Mouse (Mus musculus) heart, embryonic 11.5 days (tissue): ENCODE data around the gene Fnbp1. TPM values are rescaled to one million over a fixed set of nuclear protein-coding genes. Genes with fewer than 3 reads are reported as not detected.
"Not testable (repeated sequence)": the region's sequence is repeated elsewhere in the genome, so short reads cannot be mapped to it uniquely, and the experiment has no call there.

ENCODE experiments used
- ATAC-seq: fragments of 200-750 bp; cut with Nextera tagmentation; replicated peaks from 2 replicates; pipeline ENCODE4 v1.8.0; 2017; ENCODE audit warnings: moderate library complexity; ENCODE audit not compliant: insufficient number of reproducible peaks, low FRiP score, low TSS enrichment
- H3K27ac ChIP-seq: fragments of 300-500 bp; sonication (generic); 2 replicates; pipeline ENCODE4 v1.5.1; 2014; ENCODE audit warnings: mild to moderate bottlenecking, low read depth, low read length
- H3K27me3 ChIP-seq: fragments of 300-500 bp; sonication (generic); 2 replicates; pipeline ENCODE4 v1.6.1; 2014; ENCODE audit warnings: mild to moderate bottlenecking, low read length, mixed read lengths; ENCODE audit not compliant: control insufficient read depth, insufficient read depth
- H3K36me3 ChIP-seq: fragments of 300-500 bp; sonication (generic); 2 replicates; pipeline ENCODE4 v1.6.1; 2014; ENCODE audit warnings: mild to moderate bottlenecking, low read length, moderate library complexity, mixed read lengths; ENCODE audit not compliant: control insufficient read depth, insufficient read depth
- H3K4me1 ChIP-seq: fragments of 300-500 bp; sonication (generic); 2 replicates; pipeline ENCODE4 v1.6.1; 2014; ENCODE audit warnings: low read length; ENCODE audit not compliant: control insufficient read depth, insufficient read depth
- H3K4me2 ChIP-seq: fragments of 300-500 bp; sonication (generic); 2 replicates; pipeline ENCODE4 v1.6.1; 2014; ENCODE audit warnings: mild to moderate bottlenecking, moderate library complexity
- H3K4me3 ChIP-seq: fragments of 300-500 bp; sonication (generic); 2 replicates; pipeline ENCODE4 v1.5.1; 2014; ENCODE audit warnings: low read depth, low read length
- H3K9ac ChIP-seq: fragments of 300-500 bp; sonication (generic); 2 replicates; pipeline ENCODE4 v1.6.1; 2014; ENCODE audit warnings: mild to moderate bottlenecking, low read depth, low read length, moderate library complexity
- H3K9me3 ChIP-seq: fragments of 300-500 bp; sonication (generic); replicated peaks from 2 replicates; pipeline ENCODE4 v1.6.1; 2016; ENCODE audit warnings: low read length; ENCODE audit not compliant: control insufficient read depth
- WGBS: fragments of 180-500 bp; shearing (Covaris S2); extraction: QIAGEN DNeasy Blood & Tissue Kit; methylation state at CpG from one replicate; pipeline ENCODE4 v1.1.7; 2014; ENCODE audit not compliant: insufficient replicate concordance; 5-methylcytosine and 5-hydroxymethylcytosine counted together
- polyA plus RNA-seq: library from polyadenylated mRNA; unstranded; fragments of >200 nt; fragmentation: Nextera tagmentation; extraction: Ambion mirVana; gene quantifications from 2 replicates; pipeline ENCODE4 v1.2.1, GENCODE M21; 2014

Gene Fnbp1
- 19.5 and 20.4 TPM in 2 replicates for polyA plus RNA-seq

GRCm38 (mm10) chr2:31141867-31142454 is at the start of gene Fnbp1:
Fnbp1 (minus strand) TSS chr2:31142008.
- no peaks in the 10 kb centered on the region for H3K9me3 ChIP-seq
- H3K9ac ChIP-seq, result peak within 1 kb of the TSS; percentile 94
- peaks cover 28% of the 10 kb centered on the region for H3K4me1 ChIP-seq
- H3K27me3 ChIP-seq, result no peaks in the 10 kb centered on the region
- peak; percentile 81 for ATAC-seq
- WGBS, result under 1% methylated on average over 59 of the region's 59 CpGs
- peak within 1 kb of the TSS; percentile 89 for H3K4me3 ChIP-seq
- H3K27ac ChIP-seq, result peak within 1 kb of the TSS; percentile 88
- peak within 1 kb of the TSS; percentile 95 for H3K4me2 ChIP-seq
- H3K36me3 ChIP-seq, result no peaks in the 10 kb centered on the region; the same call in 1 of the 2 replicates

GRCm38 (mm10) chr2:31189654-31190053 is 47.8 kb upstream of the Fnbp1 start:
- Histone ChIP-seq H3K4me2 (no peak overlapping the region), H3K27me3 (no peaks in the 10 kb centered on the region), H3K4me3 (no peak overlapping the region), H3K9me3 (no peaks in the 10 kb centered on the region), H3K27ac (peak overlapping the region; percentile 91), H3K4me1 (peaks cover 8% of the 10 kb centered on the region), H3K36me3 (peaks cover 35% of the 10 kb centered on the region), H3K9ac (no peak overlapping the region)
- 74% methylated on average over 3 of the region's 3 CpGs for WGBS
- ATAC-seq, result no peak

GRCm38 (mm10) chr2:31188691-31189090 is 46.9 kb upstream of the Fnbp1 start:
- WGBS, result 83% methylated on average over 1 of the region's 1 CpGs
- Histone ChIP-seq H3K27ac (no peak overlapping the region), H3K36me3 (peaks cover 42% of the 10 kb centered on the region)

GRCm38 (mm10) chr2:31183830-31184229 is 42.0 kb upstream of the Fnbp1 start:
- Histone ChIP-seq H3K36me3 (peaks cover 36% of the 10 kb centered on the region), H3K9ac (no peak overlapping the region), H3K4me3 (no peak overlapping the region), H3K27me3 (no peaks in the 10 kb centered on the region), H3K4me2 (no peak overlapping the region), H3K4me1 (no peaks in the 10 kb centered on the region), H3K9me3 (no peaks in the 10 kb centered on the region), H3K27ac (no peak overlapping the region)
- 91% methylated on average over 1 of the region's 1 CpGs for WGBS
- ATAC-seq, result no peak

More at GRCm38 (mm10) chr2:31188691-31189090, 46.9 kb upstream of the Fnbp1 start:
- no peak overlapping the region for H3K4me2 ChIP-seq
- no peak for ATAC-seq
- no peak overlapping the region for H3K9ac ChIP-seq
- no peaks in the 10 kb centered on the region for H3K9me3 ChIP-seq
- H3K4me3 ChIP-seq, result no peak overlapping the region
- H3K4me1 ChIP-seq, result peaks cover 8% of the 10 kb centered on the region; the same call in 1 of the 2 replicates
- no peaks in the 10 kb centered on the region for H3K27me3 ChIP-seq

GRCm38 (mm10) chr2:31182786-31183330 is 41.0 kb upstream of the Fnbp1 start:
- no peak overlapping the region for H3K4me2 ChIP-seq

GRCm38 (mm10) chr2:31180081-31180551 is 38.3 kb upstream of the Fnbp1 start:
- WGBS, result 49% methylated on average over 7 of the region's 7 CpGs
- Histone ChIP-seq H3K9ac (no peak overlapping the region), H3K9me3 (no peaks in the 10 kb centered on the region), H3K4me2 (no peak overlapping the region), H3K27ac (no peak overlapping the region), H3K4me3 (no peak overlapping the region), H3K36me3 (peaks cover 47% of the 10 kb centered on the region), H3K4me1 (no peaks in the 10 kb centered on the region), H3K27me3 (no peaks in the 10 kb centered on the region)
- no peak for ATAC-seq

More at GRCm38 (mm10) chr2:31182786-31183330, 41.0 kb upstream of the Fnbp1 start:
- no peak for ATAC-seq
- Histone ChIP-seq H3K27ac (no peak overlapping the region), H3K4me3 (no peak overlapping the region), H3K9me3 (no peaks in the 10 kb centered on the region), H3K27me3 (no peaks in the 10 kb centered on the region), H3K4me1 (no peaks in the 10 kb centered on the region), H3K9ac (no peak overlapping the region), H3K36me3 (peaks cover 34% of the 10 kb centered on the region)
- 84% methylated on average over 6 of the region's 6 CpGs for WGBS

GRCm38 (mm10) chr2:31179471-31179870 is 37.7 kb upstream of the Fnbp1 start:
- 87% methylated on average over 7 of the region's 7 CpGs for WGBS
- Histone ChIP-seq H3K9ac (no peak overlapping the region), H3K4me1 (no peaks in the 10 kb centered on the region), H3K9me3 (no peaks in the 10 kb centered on the region), H3K27me3 (no peaks in the 10 kb centered on the region), H3K27ac (no peak overlapping the region), H3K4me2 (no peak overlapping the region), H3K4me3 (no peak overlapping the region), H3K36me3 (peaks cover 46% of the 10 kb centered on the region)
- ATAC-seq, result no peak

GRCm38 (mm10) chr2:31178593-31178992 is 36.8 kb upstream of the Fnbp1 start:
- not testable (repeated sequence) for H3K27me3 ChIP-seq, H3K27ac ChIP-seq, H3K4me2 ChIP-seq, H3K9ac ChIP-seq, H3K4me3 ChIP-seq, ATAC-seq, H3K9me3 ChIP-seq, H3K4me1 ChIP-seq
- WGBS, result 81% methylated on average over 6 of the region's 6 CpGs
- H3K36me3 ChIP-seq, result peaks cover 40% of the 10 kb centered on the region

- peaks cover 62% of the 10 kb centered on the region for H3K36me3 ChIP-seq
- WGBS, result 57% methylated on average over 4 of the region's 4 CpGs
- no peak overlapping the region for H3K27ac ChIP-seq
- H3K9me3 ChIP-seq, result no peaks in the 10 kb centered on the region
- H3K4me2 ChIP-seq, result no peak overlapping the region
- no peak for ATAC-seq
- H3K4me1 ChIP-seq, result no peaks in the 10 kb centered on the region
- H3K27me3 ChIP-seq, result no peaks in the 10 kb centered on the region
- no peak overlapping the region for H3K4me3 ChIP-seq
- no peak overlapping the region for H3K9ac ChIP-seq
Measured at GRCm38 (mm10) chr2:31173290-31173689, 31.5 kb upstream of the Fnbp1 start.
